Mouse (Mus musculus): ENCODE results near the gene Sccpdh. TPM values are rescaled to one million over a fixed set of nuclear protein-coding genes. Genes with fewer than 3 reads are reported as not detected.

Gene Sccpdh
- total and polyA plus RNA-seq, 3 experiments = 6.8 to 37.0 (median 31.0) TPM

- peak; percentile 70 for DNase-seq
Measured at GRCm38 (mm10) chr1:179734500-179735474, 66.8 kb downstream of the Sccpdh start.

GRCm38 (mm10) chr1:179736483-179736882 lies 68.5 kb downstream of the Sccpdh start:
- no peak for DNase-seq

Other genes starting within 250 kb of the Sccpdh start
- gene Smyd3, start 150.2 kb upstream of the Sccpdh start, total RNA-seq (2021) = 1 to 10 TPM; 5.0 to 7.1 TPM
- gene Smyd3, start 150.2 kb upstream of the Sccpdh start, polyA plus RNA-seq (2012; rRNA removed) = 0.69 and 0.80 TPM in 2 replicates
- 10 to 100 TPM; 58.7 to 59.7 TPM for gene Tfb2m, start 121.9 kb upstream of the Sccpdh start, total RNA-seq (2021)
- gene Tfb2m, start 121.9 kb upstream of the Sccpdh start, polyA plus RNA-seq (2012; rRNA removed) = 6.0 and 6.4 TPM in 2 replicates
- 10 to 100 TPM; 26.3 to 35.1 TPM for gene Cnst, start 121.8 kb upstream of the Sccpdh start, total RNA-seq (2021)
- gene Cnst, start 121.8 kb upstream of the Sccpdh start, polyA plus RNA-seq (2012; rRNA removed) = 13.5 and 14.5 TPM in 2 replicates
- gene Kif28, start 77.1 kb downstream of the Sccpdh start, total RNA-seq (2021) = not detected
- gene Kif28, start 77.1 kb downstream of the Sccpdh start, polyA plus RNA-seq (2012; rRNA removed) = not detected in 2 replicates
- gene Gm10518, start 135.2 kb downstream of the Sccpdh start, total RNA-seq (2021) = under 1 TPM in 1 of 2 experiments, not detected in 1; 0.23 TPM
- not detected in 2 replicates for gene Gm10518, start 135.2 kb downstream of the Sccpdh start, polyA plus RNA-seq (2012; rRNA removed)
- gene Ahctf1, start 135.5 kb downstream of the Sccpdh start, total RNA-seq (2021) = 10 to 100 TPM; 31.6 to 35.3 TPM
- 2.1 and 2.2 TPM in 2 replicates for gene Ahctf1, start 135.5 kb downstream of the Sccpdh start, polyA plus RNA-seq (2012; rRNA removed)